Mouse (Mus musculus): ENCODE data around the gene Olfr483. TPM values are rescaled to one million over a fixed set of nuclear protein-coding genes. Genes with fewer than 3 reads are reported as not detected.

Gene Olfr483
- polyA plus RNA-seq, 2 experiments, result not detected

- Histone ChIP-seq H3K4me3 (replicated peaks; ENCODE audit: low read length) (no peak overlapping the region), H3K9ac (ENCODE audit: low read depth, low read length, severe bottlenecking) (no peak overlapping the region), H3K27ac (replicated peaks; ENCODE audit: low read depth, low read length) (no peak overlapping the region), H3K27me3 (ENCODE audit: control insufficient read depth, insufficient read depth, low read length) (no peaks in the 10 kb centered on the region), H3K4me1 (ENCODE audit: control insufficient read depth, insufficient read depth, low read length) (no peaks in the 10 kb centered on the region), H3K9me3 (ENCODE audit: control insufficient read depth, low read length) (no peaks in the 10 kb centered on the region), H3K36me3 (ENCODE audit: control insufficient read depth, insufficient read depth, low read length) (no peaks in the 10 kb centered on the region), H3K4me2 (replicated peaks; ENCODE audit: low read depth, low read length, severe bottlenecking) (no peak overlapping the region)
- WGBS, result 71% methylated on average over 1 of the region's 1 CpGs
- ATAC-seq (ENCODE audit: low FRiP score, low read depth) (no peak), DNase-seq (ENCODE audit: low spot score) (no peak)
- TF ChIP-seq POLR2A (IDR thresholded peaks at IDR 0.05; ENCODE audit: borderline replicate concordance, extremely low read depth, insufficient read depth, insufficient read length), result no peak
Observed at GRCm38 (mm10) chr7:108121416-108121815, 20.8 kb downstream of the Olfr483 start.

GRCm38 (mm10) chr7:108127349-108127748, 26.7 kb downstream of the Olfr483 start, which contains the start of gene Olfr484:
Gene Olfr484 (minus strand): TSS chr7:108127449.
- ATAC-seq (ENCODE audit: low FRiP score, low read depth) (no peak), DNase-seq (ENCODE audit: low spot score) (no peak)
- no peaks in the 10 kb centered on the region for H3K9me3 ChIP-seq (ENCODE audit: control insufficient read depth, low read length)
- H3K4me2 ChIP-seq (replicated peaks; ENCODE audit: low read depth, low read length, severe bottlenecking), result no peak within 1 kb of the TSS
- no peak for TF ChIP-seq POLR2A (IDR thresholded peaks at IDR 0.05; ENCODE audit: borderline replicate concordance, extremely low read depth, insufficient read depth, insufficient read length)
- no peak within 1 kb of the TSS for H3K27ac ChIP-seq (replicated peaks; ENCODE audit: low read depth, low read length)
- no peaks in the 10 kb centered on the region for H3K27me3 ChIP-seq (ENCODE audit: control insufficient read depth, insufficient read depth, low read length)
- H3K4me1 ChIP-seq (ENCODE audit: control insufficient read depth, insufficient read depth, low read length), result no peaks in the 10 kb centered on the region
- H3K36me3 ChIP-seq (ENCODE audit: control insufficient read depth, insufficient read depth, low read length), result no peaks in the 10 kb centered on the region
- H3K4me3 ChIP-seq (replicated peaks; ENCODE audit: low read length), result no peak within 1 kb of the TSS
- no peak within 1 kb of the TSS for H3K9ac ChIP-seq (ENCODE audit: low read depth, low read length, severe bottlenecking)

Other genes starting within 250 kb of the Olfr483 start
- not detected in 2 replicates for gene Olfr472, start 202.9 kb upstream of the Olfr483 start, polyA plus RNA-seq (2012; rRNA removed)
- not detected in 2 replicates for gene Olfr472, start 202.9 kb upstream of the Olfr483 start, polyA plus RNA-seq (2014; fragmentation: Nextera tagmentation; extraction: Ambion mirVana)
- gene Olfr473, start 170.4 kb upstream of the Olfr483 start, polyA plus RNA-seq (2012; rRNA removed), result not detected in 2 replicates
- not detected in 2 replicates for gene Olfr473, start 170.4 kb upstream of the Olfr483 start, polyA plus RNA-seq (2014; fragmentation: Nextera tagmentation; extraction: Ambion mirVana)
- not detected in 2 replicates for gene Olfr474, start 146.2 kb upstream of the Olfr483 start, polyA plus RNA-seq (2012; rRNA removed)
- not detected in 2 replicates for gene Olfr474, start 146.2 kb upstream of the Olfr483 start, polyA plus RNA-seq (2014; fragmentation: Nextera tagmentation; extraction: Ambion mirVana)
- gene Olfr476, start 136.0 kb upstream of the Olfr483 start, polyA plus RNA-seq (2012; rRNA removed), result not detected in 2 replicates
- gene Olfr476, start 136.0 kb upstream of the Olfr483 start, polyA plus RNA-seq (2014; fragmentation: Nextera tagmentation; extraction: Ambion mirVana), result not detected in 2 replicates
- gene Olfr477, start 114.2 kb upstream of the Olfr483 start, polyA plus RNA-seq (2012; rRNA removed), result not detected in 2 replicates
- not detected in 2 replicates for gene Olfr477, start 114.2 kb upstream of the Olfr483 start, polyA plus RNA-seq (2014; fragmentation: Nextera tagmentation; extraction: Ambion mirVana)
- gene Olfr478, start 66.9 kb upstream of the Olfr483 start, polyA plus RNA-seq (2012; rRNA removed), result not detected in 2 replicates
- not detected in 2 replicates for gene Olfr478, start 66.9 kb upstream of the Olfr483 start, polyA plus RNA-seq (2014; fragmentation: Nextera tagmentation; extraction: Ambion mirVana)
- gene Olfr479, start 50.2 kb upstream of the Olfr483 start, polyA plus RNA-seq (2012; rRNA removed), result not detected in 2 replicates
- gene Olfr479, start 50.2 kb upstream of the Olfr483 start, polyA plus RNA-seq (2014; fragmentation: Nextera tagmentation; extraction: Ambion mirVana), result not detected in 2 replicates
- gene Olfr480, start 33.5 kb upstream of the Olfr483 start, polyA plus RNA-seq (2012; rRNA removed), result not detected in 2 replicates
- not detected in 2 replicates for gene Olfr480, start 33.5 kb upstream of the Olfr483 start, polyA plus RNA-seq (2014; fragmentation: Nextera tagmentation; extraction: Ambion mirVana)
- not detected in 2 replicates for gene Olfr481, start 21.0 kb upstream of the Olfr483 start, polyA plus RNA-seq (2012; rRNA removed)
- gene Olfr481, start 21.0 kb upstream of the Olfr483 start, polyA plus RNA-seq (2014; fragmentation: Nextera tagmentation; extraction: Ambion mirVana), result not detected in 2 replicates
- gene Olfr482, start 3.3 kb upstream of the Olfr483 start, polyA plus RNA-seq (2012; rRNA removed), result not detected in 2 replicates
- gene Olfr482, start 3.3 kb upstream of the Olfr483 start, polyA plus RNA-seq (2014; fragmentation: Nextera tagmentation; extraction: Ambion mirVana), result not detected in 2 replicates
- gene Olfr484, start 26.6 kb downstream of the Olfr483 start, polyA plus RNA-seq (2012; rRNA removed), result not detected in 2 replicates
- gene Olfr484, start 26.6 kb downstream of the Olfr483 start, polyA plus RNA-seq (2014; fragmentation: Nextera tagmentation; extraction: Ambion mirVana), result not detected in 2 replicates
- gene Olfr485, start 59.0 kb downstream of the Olfr483 start, polyA plus RNA-seq (2012; rRNA removed), result not detected in 2 replicates
- gene Olfr485, start 59.0 kb downstream of the Olfr483 start, polyA plus RNA-seq (2014; fragmentation: Nextera tagmentation; extraction: Ambion mirVana), result not detected in 2 replicates
- not detected in 2 replicates for gene Olfr486, start 71.9 kb downstream of the Olfr483 start, polyA plus RNA-seq (2012; rRNA removed)
- not detected in 2 replicates for gene Olfr486, start 71.9 kb downstream of the Olfr483 start, polyA plus RNA-seq (2014; fragmentation: Nextera tagmentation; extraction: Ambion mirVana)
- gene Olfr487, start 113.8 kb downstream of the Olfr483 start, polyA plus RNA-seq (2012; rRNA removed), result not detected in 2 replicates
- gene Olfr487, start 113.8 kb downstream of the Olfr483 start, polyA plus RNA-seq (2014; fragmentation: Nextera tagmentation; extraction: Ambion mirVana), result not detected in 2 replicates
- 0.03 TPM in 1 of 2 replicates, not detected in the other for gene Olfr488, start 157.5 kb downstream of the Olfr483 start, polyA plus RNA-seq (2012; rRNA removed)
- gene Olfr488, start 157.5 kb downstream of the Olfr483 start, polyA plus RNA-seq (2014; fragmentation: Nextera tagmentation; extraction: Ambion mirVana), result not detected in 2 replicates
- gene Olfr490, start 188.1 kb downstream of the Olfr483 start, polyA plus RNA-seq (2012; rRNA removed), result not detected in 2 replicates
- not detected in 2 replicates for gene Olfr490, start 188.1 kb downstream of the Olfr483 start, polyA plus RNA-seq (2014; fragmentation: Nextera tagmentation; extraction: Ambion mirVana)
- gene Olfr491, start 212.6 kb downstream of the Olfr483 start, polyA plus RNA-seq (2012; rRNA removed), result not detected in 2 replicates
- gene Olfr491, start 212.6 kb downstream of the Olfr483 start, polyA plus RNA-seq (2014; fragmentation: Nextera tagmentation; extraction: Ambion mirVana), result not detected in 2 replicates
- gene Olfr492, start 222.8 kb downstream of the Olfr483 start, polyA plus RNA-seq (2012; rRNA removed), result 0.37 and 0.48 TPM in 2 replicates
- gene Olfr492, start 222.8 kb downstream of the Olfr483 start, polyA plus RNA-seq (2014; fragmentation: Nextera tagmentation; extraction: Ambion mirVana), result 0.47 and 0.65 TPM in 2 replicates
- gene Olfr493, start 246.1 kb downstream of the Olfr483 start, polyA plus RNA-seq (2012; rRNA removed), result not detected in 2 replicates
- gene Olfr493, start 246.1 kb downstream of the Olfr483 start, polyA plus RNA-seq (2014; fragmentation: Nextera tagmentation; extraction: Ambion mirVana), result not detected in 2 replicates

Measured in limb, embryonic 14.5 days (tissue).